23 mouse cellular contexts compared by ENCODE assay signal in the genomic region with DNA sequence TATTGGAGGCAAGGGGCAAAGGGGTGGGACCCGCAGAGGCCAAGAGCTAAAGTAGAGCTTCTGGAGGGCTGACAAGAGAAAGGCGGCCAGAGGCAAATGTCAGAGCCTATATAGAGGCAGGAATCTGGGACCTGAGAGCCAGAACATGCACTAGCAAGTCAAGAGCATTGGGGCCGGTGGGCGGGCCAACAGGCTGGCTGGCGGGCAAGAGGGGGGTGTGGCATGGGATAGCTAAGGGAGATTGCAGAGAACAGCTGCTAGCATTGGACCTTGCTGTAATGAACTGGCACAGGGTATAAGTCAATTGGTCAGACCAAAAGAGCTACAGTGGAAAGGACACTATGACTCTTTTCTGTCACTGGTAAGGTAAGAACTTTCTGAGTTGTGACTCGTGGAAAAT. TPM values are rescaled to one million over a fixed set of nuclear protein-coding genes. Genes with fewer than 3 reads are reported as not detected.
A peak's percentile ranks its signal among the peaks of the same experiment; 100 is the strongest.
DNase-seq lines count a peak whose midpoint lies in the region; TF ChIP-seq lines count a peak whose summit lies in the region.
"Had no signal": no experiment of that assay in that cellular context is flagged by ENCODE, and none has a peak within 500 bp of the region (broad histone marks: within the 10 kb centered on the region; RNA-seq: fewer than 3 reads in every experiment).

No protein-coding gene starts in this region.

- H3K4me2 ChIP-seq in myocyte (ENCODE audit: low read depth): no peak overlapping the region
- H3K4me2 ChIP-seq: forebrain, embryonic 13.5 days; hindbrain, embryonic 12.5 days; hindbrain, embryonic 15.5 days; intestine, embryonic 15.5 days had no signal

- intact Hi-C loops in left cerebral cortex, postnatal 4 days (cut with DNase I): no loop called here

- peak; percentile 9 for DNase-seq in left cerebral cortex, postnatal 4 days
- no peak for DNase-seq in left cerebral cortex, adult 8-10 months (ENCODE audit: low spot score in 2 of 2)
- DNase-seq in gastrocnemius, postnatal 10 days: peak; percentile 28
- no peak for DNase-seq in right cerebral cortex, postnatal 36 days (ENCODE audit: low spot score in 2 of 2)
- DNase-seq in frontal cortex, adult 2 months (ENCODE audit: extremely low spot score in 1 of 2, low spot score in 1 of 2): no peak
- DNase-seq: adrenal gland, adult 8-10 months; cerebellum, adult 11-12 months; cerebellum, adult 8-10 months; heart, adult 2 months; kidney, adult 11 months had no signal

- H3ac ChIP-seq in myocyte (ENCODE audit: control insufficient read depth, insufficient read length): no peak overlapping the region

- H3K27me3 ChIP-seq in myocyte (ENCODE audit: control insufficient read depth, insufficient read depth, insufficient read length): peaks cover 4% of the 10 kb centered on the region
- H3K27me3 ChIP-seq: forebrain, embryonic 13.5 days; intestine, embryonic 15.5 days had no signal

- H3K36me3 ChIP-seq in myocyte (ENCODE audit: control insufficient read depth, insufficient read depth): no peaks in the 10 kb centered on the region
- H3K36me3 ChIP-seq: forebrain, embryonic 10.5 days; heart, embryonic 10.5 days; hindbrain, embryonic 12.5 days; hindbrain, embryonic 15.5 days; intestine, embryonic 15.5 days had no signal

- no peak for TF ChIP-seq POLR2A in myocyte (IDR thresholded peaks at IDR 0.05; ENCODE audit: insufficient read length, low read depth)

- H3K79me2 ChIP-seq in myocyte (ENCODE audit: control insufficient read depth, insufficient read depth): no peaks in the 10 kb centered on the region

- H3K4me3 ChIP-seq in myocyte: no peak overlapping the region
- H3K4me3 ChIP-seq: forebrain, embryonic 10.5 days; forebrain, embryonic 13.5 days; heart, adult 2 months; heart, embryonic 10.5 days; hindbrain, embryonic 12.5 days; hindbrain, embryonic 15.5 days; intestine, embryonic 15.5 days had no signal

TF ChIP-seq in myocyte, 11 proteins besides CTCF, POLR2A, EP300 and RAD21:
- TF ChIP-seq TCF12 (IDR thresholded peaks at IDR 0.05; ENCODE audit: insufficient read depth, poor library complexity, severe bottlenecking): no peak
- no peak for TF ChIP-seq SRF (IDR thresholded peaks at IDR 0.05; ENCODE audit: control insufficient read depth, insufficient read length, low read depth)
- peak in 2 of 3 experiments; percentile 35 to 45 for TF ChIP-seq MYOD1 (IDR thresholded peaks at IDR 0.05; ENCODE audit: control insufficient read depth in 1 of 3, insufficient read length in 2 of 3, low read depth in 2 of 3)
- TF ChIP-seq E2F4 (IDR thresholded peaks at IDR 0.05; ENCODE audit: insufficient read depth): no peak
- no peak for TF ChIP-seq USF1 (IDR thresholded peaks at IDR 0.05; ENCODE audit: low read depth)
- TF ChIP-seq MYOG (IDR thresholded peaks at IDR 0.05; ENCODE audit: control insufficient read depth in 1 of 3, insufficient read depth in 1 of 3, insufficient read length in 2 of 3, low read depth in 2 of 3): no peak
- no peak for TF ChIP-seq MAX (IDR thresholded peaks at IDR 0.05; ENCODE audit: low read depth)
- TF ChIP-seq TCF3 (IDR thresholded peaks at IDR 0.05; ENCODE audit: insufficient read length, low read depth): no peak
- no peak for TF ChIP-seq POLR2AphosphoS2 (IDR thresholded peaks at IDR 0.05; ENCODE audit: insufficient read length, low read depth)

RNA-seq across cellular contexts. Expression of a gene that starts 1.8 kb away (rescaled TPM):
- total RNA-seq in left cerebral cortex, postnatal 4 days (2021): 1 to 10 TPM; 2.0 TPM
- total RNA-seq in left cerebral cortex, adult 8-10 months (2022): 1 to 10 TPM; 1.2 to 1.6 (median 1.3) TPM
- 1 to 10 TPM in 1 of 2 experiments, under 1 TPM in 1; 0.61 to 1.4 TPM for total RNA-seq in gastrocnemius, postnatal 10 days (2021)
- polyA plus RNA-seq in myocyte (2012; fragmentation: generic; extraction: Trizol): 0.02 TPM
- polyA plus RNA-seq in frontal cortex, adult 2 months (2012; rRNA removed): 0.76 and 1.1 TPM in 2 replicates
- total RNA-seq: granulocyte monocyte progenitor cell, adult 5-6 weeks; hematopoietic stem cell, adult 5-6 weeks; MEL had no signal
- polyA plus RNA-seq: activated CD4-positive, CD25-positive, alpha-beta regulatory T cell, adult 4 months; CD4-positive, CD25-positive, alpha-beta regulatory T cell, adult 4 months; heart, embryonic 14.5 days had no signal

Comparison
In these comparisons a context has a peak if more than half of its experiments do, and no peak if none do; other contexts are left out.
1. DNase-seq: peak in left cerebral cortex, postnatal 4 days (single experiment) and gastrocnemius, postnatal 10 days (single experiment); none in left cerebral cortex, adult 8-10 months (0 of 2), right cerebral cortex, postnatal 36 days (0 of 2) and frontal cortex, adult 2 months (0 of 2).